Mouse (Mus musculus) frontal cortex, postnatal 10 days (tissue): ENCODE measurements around the gene Krt86.

Experiments
- DNase-seq, 2 experiments: peaks; one replicate each; pipeline ENCODE4 v3.0.0; 2022; ENCODE audit warnings: low spot score in 2 of 2, mixed read lengths in 1 of 2

The Krt86 gene

DNA sequence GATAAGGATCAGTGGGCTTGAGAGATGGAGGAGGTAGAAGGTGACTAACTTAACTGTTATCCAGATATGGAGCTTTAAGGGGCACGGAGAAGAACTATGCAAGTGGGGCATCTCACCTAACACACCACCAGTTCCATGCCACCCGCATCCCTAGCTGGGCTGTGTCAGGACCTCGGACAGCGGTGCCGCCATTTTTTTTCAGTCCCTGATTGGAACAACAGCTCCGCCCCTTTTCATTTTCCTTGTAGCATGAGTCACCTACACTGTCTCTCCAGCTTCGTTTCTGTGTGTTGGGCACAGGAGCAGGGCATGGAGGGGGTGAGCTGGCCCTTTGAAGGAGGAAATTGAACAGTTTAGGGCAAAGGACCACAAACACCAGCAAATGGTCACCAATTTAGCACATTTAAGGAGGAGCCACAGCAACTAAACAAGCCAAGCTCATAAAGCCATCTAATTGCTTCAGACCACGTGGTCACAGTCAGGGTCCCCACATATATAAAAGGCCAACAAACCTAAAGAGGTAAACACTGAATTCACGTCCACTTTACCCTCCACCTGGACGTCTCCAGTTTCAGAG, at the start of gene Krt86:
Krt86 (plus strand) TSS at position 527 of the 577 bp plus-strand sequence.
- DNase-seq = no peak

- DNase-seq = no peak
These were observed 48.4 kb upstream of the Krt86 start for GRCm38 (mm10) chr15:101424914-101425313.

- no peak for DNase-seq
These were observed 36.7 kb upstream of the Krt86 start for GRCm38 (mm10) chr15:101436611-101437010.

- no peak for DNase-seq
These were observed 34.7 kb upstream of the Krt86 start, which contains the start of gene Krt87 for GRCm38 (mm10) chr15:101438555-101438954. Gene Krt87 (minus strand): TSS chr15:101438804.

DNA sequence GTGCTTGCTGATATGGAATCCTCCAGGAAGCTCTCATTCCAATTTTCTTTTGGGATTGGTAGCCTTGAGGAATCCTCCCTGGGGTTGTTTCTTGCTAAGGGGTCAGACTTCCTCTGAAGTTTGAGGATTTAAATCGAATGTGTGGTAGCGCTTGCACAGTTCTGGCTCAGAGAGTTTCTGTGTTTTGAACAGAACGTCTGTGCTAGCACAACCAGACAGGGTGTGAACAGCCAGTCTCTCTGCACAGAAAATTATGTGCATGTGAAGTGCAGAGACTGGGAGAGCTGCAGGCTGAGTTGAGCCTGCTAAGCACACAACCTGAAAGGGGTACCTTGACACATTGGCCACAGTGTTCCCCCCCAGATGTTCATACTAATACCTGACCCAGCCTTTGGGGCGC, 32.4 kb upstream of the Krt86 start:
- no peak for DNase-seq

GRCm38 (mm10) chr15:101446572-101446971, 26.7 kb upstream of the Krt86 start:
- DNase-seq = no peak

DNA sequence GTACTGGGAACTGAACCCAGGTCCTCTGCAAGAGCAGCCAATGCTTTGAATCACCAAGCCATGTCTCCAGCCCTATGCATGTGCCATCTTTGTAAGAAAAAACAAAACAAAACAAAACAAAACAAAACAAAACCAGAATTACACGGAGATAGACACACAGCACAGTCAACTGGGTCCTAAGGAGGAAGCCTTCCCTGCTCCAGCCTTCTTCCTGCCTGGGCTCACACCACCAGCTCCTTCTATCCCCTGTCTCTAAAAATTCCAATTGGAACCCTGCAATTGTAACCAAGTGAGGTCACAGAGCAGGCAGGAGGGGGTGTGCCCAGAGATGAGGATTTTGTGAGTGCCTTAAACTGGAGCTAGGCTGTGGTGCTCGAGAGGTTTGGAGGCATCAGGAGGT, 25.8 kb upstream of the Krt86 start, which contains the start of gene Krt88:
Krt88 (plus strand) TSS at position 301 of the 400 bp plus-strand sequence.
- DNase-seq = no peak

GRCm38 (mm10) chr15:101453093-101453736, 20.1 kb upstream of the Krt86 start:
- DNase-seq = peak; percentile 54 to 74

GRCm38 (mm10) chr15:101454774-101455173, 18.5 kb upstream of the Krt86 start:
- no peak for DNase-seq

DNA sequence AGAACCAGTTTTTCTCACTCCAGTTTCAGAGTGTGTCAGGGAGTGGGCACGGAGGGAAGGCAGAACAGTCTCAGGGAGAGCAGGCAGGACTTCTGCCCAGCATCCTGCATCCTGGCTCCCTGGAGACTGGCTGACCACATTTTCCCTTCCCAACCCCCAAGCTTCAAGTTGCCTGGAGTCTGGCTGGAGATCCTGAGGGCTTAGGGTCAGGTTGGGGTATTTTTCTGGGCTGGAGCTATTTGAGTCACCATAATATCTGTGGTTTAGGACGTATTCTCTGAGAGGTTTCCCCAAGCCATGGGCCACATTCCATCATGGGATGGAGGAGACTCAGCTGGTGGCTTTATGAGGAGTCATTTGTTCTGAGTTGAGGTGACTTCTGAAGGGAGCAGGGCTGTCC, 18.0 kb upstream of the Krt86 start:
- no peak for DNase-seq

DNA sequence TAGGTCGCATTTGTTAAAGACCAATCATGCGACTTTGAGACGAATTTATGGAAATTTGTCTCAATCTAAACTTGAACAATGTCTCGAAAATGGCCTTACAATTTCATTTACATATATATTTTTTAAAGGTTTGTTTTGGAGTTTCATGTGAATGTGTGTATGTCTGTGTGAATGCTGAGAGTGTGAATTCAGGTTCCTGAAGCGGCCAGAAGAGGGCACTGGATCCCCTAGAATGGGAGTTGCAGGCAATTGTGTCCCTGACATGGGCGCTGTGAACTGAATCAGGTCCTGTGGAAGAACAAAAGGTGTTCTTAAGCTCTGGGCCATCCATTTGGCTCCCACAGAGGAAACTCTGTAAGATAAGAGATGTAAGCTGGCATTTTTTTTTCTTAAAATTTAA, 17.4 kb upstream of the Krt86 start:
- DNase-seq = no peak

- no peak for DNase-seq
These were observed 14.8 kb upstream of the Krt86 start for GRCm38 (mm10) chr15:101458361-101458930.

GRCm38 (mm10) chr15:101459283-101459682, 14.0 kb upstream of the Krt86 start:
- no peak for DNase-seq

DNA sequence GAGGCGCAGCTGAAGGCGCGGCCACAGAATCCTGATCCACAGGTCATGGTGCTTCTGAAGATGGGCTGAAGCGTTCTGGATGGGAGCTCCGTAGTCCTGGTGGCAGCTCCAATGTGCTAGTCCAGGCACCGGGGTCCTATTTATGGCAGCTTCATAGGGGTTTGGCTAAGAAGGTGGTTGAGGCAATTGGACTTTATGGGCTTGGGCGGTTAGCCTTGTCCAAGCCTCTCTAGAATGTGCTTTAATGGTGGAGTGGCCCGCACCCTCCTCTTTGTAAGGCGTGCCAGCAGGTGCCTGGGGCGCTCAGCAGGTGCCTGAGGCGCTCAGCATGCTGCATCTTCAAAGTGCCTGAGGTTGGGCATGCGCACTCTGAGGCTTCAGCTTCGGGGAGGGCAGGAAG, 9.6 kb upstream of the Krt86 start, which contains the start of gene Krt81:
Krt81 (minus strand) TSS at position 101 of the 400 bp plus-strand sequence.
- no peak for DNase-seq

DNA sequence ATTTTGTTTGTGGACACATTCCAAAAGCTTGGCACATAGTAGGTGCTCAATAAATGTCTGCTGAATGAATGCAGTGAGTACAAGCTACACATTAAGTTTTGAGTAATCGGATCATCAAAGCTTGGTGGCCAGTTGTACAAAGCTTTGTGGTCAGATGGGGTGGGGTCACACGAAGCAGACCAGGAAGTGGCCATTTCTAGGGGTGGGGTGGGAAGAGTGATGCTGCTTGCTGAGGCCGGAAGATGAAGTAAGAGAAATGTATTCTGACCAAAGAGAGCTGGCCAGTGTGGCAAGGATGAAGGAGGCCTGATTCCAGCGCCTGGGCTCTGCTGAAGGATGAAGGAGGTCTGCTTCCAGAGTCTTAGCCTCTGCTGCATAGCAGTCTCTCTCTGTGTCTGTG, 4.2 kb upstream of the Krt86 start:
- DNase-seq = no peak

DNA sequence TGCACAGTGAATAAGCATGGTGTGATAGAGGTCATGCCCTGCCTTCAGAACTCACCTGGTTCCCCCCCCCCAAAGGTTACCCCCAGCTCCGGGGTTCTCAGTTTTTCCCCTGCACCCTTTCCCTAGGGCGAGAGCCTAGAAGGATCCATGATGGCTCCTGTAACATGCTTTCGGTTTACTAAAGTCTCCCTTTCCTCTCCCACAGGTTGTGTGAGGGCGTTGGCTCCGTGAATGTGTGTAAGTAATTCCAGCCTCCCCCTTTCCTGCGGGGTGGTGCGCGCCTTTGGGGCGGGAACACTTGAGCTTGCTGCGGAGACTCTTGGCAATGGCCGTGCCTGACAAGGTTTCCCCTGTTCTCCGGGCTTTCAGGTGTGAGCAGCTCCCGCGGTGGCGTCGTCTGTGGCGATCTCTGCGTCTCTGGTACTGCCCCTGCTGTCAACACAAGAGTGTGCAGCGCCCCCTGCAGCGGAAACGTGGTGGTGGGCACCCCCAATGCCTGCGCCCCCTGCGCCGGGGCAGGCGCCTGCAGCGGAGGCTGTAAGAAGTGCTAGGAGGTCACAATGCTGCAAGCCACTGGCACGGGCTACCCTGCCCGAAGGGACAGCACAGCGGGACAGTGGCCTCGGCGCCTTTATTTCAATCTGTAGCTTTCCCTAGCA, 5.9 kb downstream of the Krt86 start:
- DNase-seq = peak in 1 of 2 experiments; percentile 50

GRCm38 (mm10) chr15:101479666-101480060, 6.4 kb downstream of the Krt86 start:
- DNase-seq = no peak

DNA sequence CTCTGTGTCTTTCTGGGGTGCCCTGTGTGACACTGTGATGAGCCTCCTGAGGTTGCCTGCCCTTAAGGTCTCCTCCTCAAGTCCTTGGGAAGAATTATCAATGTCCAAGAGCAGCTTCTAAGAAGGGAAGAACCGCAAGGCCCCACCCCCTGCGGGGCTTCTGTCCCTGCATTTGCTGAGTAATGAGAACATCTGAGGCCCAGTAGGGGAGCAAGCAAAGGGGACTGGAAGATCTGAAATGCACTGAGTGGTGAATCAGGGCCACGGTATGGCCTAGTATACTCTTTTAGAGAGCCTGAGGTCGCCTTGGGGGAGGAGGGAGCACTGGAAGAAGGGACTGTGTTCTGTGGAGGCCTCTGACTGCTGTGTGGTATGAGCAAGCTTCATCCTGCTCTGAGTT, 8.8 kb downstream of the Krt86 start:
- no peak for DNase-seq

DNA sequence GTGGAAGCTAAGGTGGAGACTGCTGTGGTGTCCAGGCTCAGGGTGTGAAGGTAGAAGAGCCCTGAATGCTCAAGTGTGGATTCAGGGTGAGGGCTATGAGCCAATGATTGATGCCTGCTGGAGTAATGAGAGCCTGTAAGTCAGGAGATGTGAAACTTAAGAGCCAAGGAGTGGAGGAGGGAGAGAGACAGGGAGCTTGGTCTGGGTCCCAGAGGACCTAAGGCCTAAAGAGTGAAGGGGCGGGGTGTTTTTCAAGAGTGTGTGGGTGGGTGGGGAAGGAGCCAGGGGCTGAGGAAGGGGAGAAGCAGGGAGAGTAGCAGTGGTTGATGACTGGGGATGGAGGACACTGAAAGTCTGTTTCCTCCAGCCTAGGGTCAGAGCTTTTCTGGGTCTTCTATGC, 10.4 kb downstream of the Krt86 start:
- no peak for DNase-seq

DNA sequence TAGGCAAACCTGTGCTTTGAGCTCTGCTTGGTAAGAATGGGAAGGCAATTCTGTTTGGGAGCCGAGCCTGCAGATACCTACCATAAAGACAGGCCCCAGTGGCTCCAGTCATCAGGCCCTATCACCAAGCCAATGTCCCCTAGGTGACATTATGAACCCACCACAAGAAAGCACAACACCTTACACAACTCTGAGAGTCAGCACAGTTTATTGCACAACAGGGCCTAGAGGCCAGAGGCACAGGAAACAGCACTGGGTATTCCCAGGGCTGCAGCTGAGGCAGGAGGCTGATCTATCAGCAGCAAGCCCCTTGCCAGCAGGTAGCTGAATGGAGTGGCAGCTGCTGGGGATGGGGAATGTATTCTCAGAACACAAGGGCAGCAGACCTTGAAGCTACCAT, 11.7 kb downstream of the Krt86 start:
- no peak for DNase-seq

- DNase-seq = no peak
These were observed 12.8 kb downstream of the Krt86 start for GRCm38 (mm10) chr15:101485911-101486635.

GRCm38 (mm10) chr15:101491431-101491830, 18.2 kb downstream of the Krt86 start, which contains the start of gene Krt83:
Gene Krt83 (minus strand): TSS chr15:101491512.
- DNase-seq = no peak
